Mouse (Mus musculus) small intestine, adult 2 months (tissue): ENCODE measurements around the gene Mrpl43.

Experiments
- CTCF ChIP-seq: fragments of 200-500 bp; IDR thresholded peaks from 2 replicates; pipeline ENCODE4 v1.5.1; 2012; ENCODE audit warnings: low read depth, mild to moderate bottlenecking, control low read depth, inconsistent platforms, low read length, moderate library complexity, mixed read lengths; ENCODE audit not compliant: insufficient replicate concordance, insufficient read length; ENCODE audit errors: extremely low read depth
- POLR2A ChIP-seq: fragments of 200-500 bp; IDR thresholded peaks from 2 replicates; pipeline ENCODE4 v1.6.1; 2012; ENCODE audit warnings: low read depth, mild to moderate bottlenecking, control low read depth, inconsistent platforms, low read length, moderate library complexity

- no peak for TF ChIP-seq CTCF
- no peak for TF ChIP-seq POLR2A
Observed at GRCm38 (mm10) chr19:44999647-45000046, 6.6 kb downstream of the Mrpl43 start.
